Mouse (Mus musculus) ES-Bruce4 (cell line): Measurements from ENCODE around the gene Opa3. TPM values are rescaled to one million over a fixed set of nuclear protein-coding genes. Genes with fewer than 3 reads are reported as not detected.
A peak's percentile ranks its signal among the peaks of the same experiment; 100 is the strongest.

Experiments used
- H3K27ac ChIP-seq: 2 replicates; pipeline ENCODE4 v1.5.1; 2012; ENCODE audit warnings: low read length, inconsistent platforms; ENCODE audit not compliant: insufficient read depth
- H3K27me3 ChIP-seq: 2 replicates; pipeline ENCODE4 v1.6.1; 2012; ENCODE audit warnings: mild to moderate bottlenecking, low read length, inconsistent platforms; ENCODE audit not compliant: control insufficient read depth, poor library complexity, insufficient read depth, severe bottlenecking
- H3K36me3 ChIP-seq: 2 replicates; pipeline ENCODE4 v1.6.1; 2012; ENCODE audit warnings: inconsistent platforms, mild to moderate bottlenecking, low read length, moderate library complexity; ENCODE audit not compliant: control insufficient read depth, poor library complexity, insufficient read depth, severe bottlenecking
- H3K4me1 ChIP-seq: one replicate; pipeline ENCODE4 v1.8.1; 2011; ENCODE audit warnings: low read length; ENCODE audit not compliant: control insufficient read depth, insufficient read depth
- H3K4me3 ChIP-seq: 2 replicates; pipeline ENCODE4 v1.5.1; 2011; ENCODE audit warnings: low read depth, mild to moderate bottlenecking, low read length
- H3K9ac ChIP-seq: 2 replicates; pipeline ENCODE4 v1.6.1; 2012; ENCODE audit warnings: low read depth, mild to moderate bottlenecking, inconsistent platforms; ENCODE audit not compliant: poor library complexity, severe bottlenecking
- H3K9me3 ChIP-seq: replicated peaks from 2 replicates; pipeline ENCODE4 v1.6.1; 2012; ENCODE audit warnings: mild to moderate bottlenecking, low read length, inconsistent platforms; ENCODE audit not compliant: control insufficient read depth, poor library complexity, insufficient read depth, severe bottlenecking
- CTCF ChIP-seq: IDR thresholded peaks from one replicate; pipeline ENCODE4 v1.8.1; 2011; ENCODE audit warnings: low read depth, low read length
- EP300 ChIP-seq: IDR thresholded peaks from 2 replicates; pipeline ENCODE4 v1.6.1; 2011; ENCODE audit warnings: low read depth, low read length; ENCODE audit not compliant: insufficient read depth
- POLR2A ChIP-seq: IDR thresholded peaks from one replicate; pipeline ENCODE4 v1.8.1; 2011; ENCODE audit warnings: low read length; ENCODE audit not compliant: insufficient read depth
- polyA plus RNA-seq: library from polyadenylated mRNA; stranded (reverse); fragments of >200 nt; gene quantifications from 2 replicates; pipeline ENCODE4 v1.2.4, GENCODE M21; 2011; ENCODE audit warnings: low read depth; ENCODE audit not compliant: missing spikeins, insufficient read depth, insufficient read length

Opa3 gene
- polyA plus RNA-seq, 1 experiment: 22.3 TPM

DNA sequence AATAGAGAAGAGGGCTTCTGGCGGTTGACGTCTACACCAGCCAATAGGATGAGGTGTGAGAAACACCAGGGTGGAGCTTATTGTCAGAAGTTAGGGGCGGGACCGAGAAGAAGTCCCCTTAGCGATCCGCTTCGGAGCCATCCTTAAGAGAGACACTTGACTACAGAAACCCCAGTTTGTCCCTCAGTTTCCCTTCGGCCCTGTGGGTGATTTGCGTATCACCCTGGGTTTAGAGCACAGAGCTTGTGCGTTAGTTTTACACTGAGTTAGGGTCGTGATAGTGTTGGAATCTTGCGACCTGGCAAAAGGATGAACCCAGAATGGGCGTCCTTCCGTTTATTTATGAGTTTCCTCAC lies 637 bp downstream of the Opa3 start:
- H3K9ac ChIP-seq: peak overlapping the region; percentile 94
- H3K27me3 ChIP-seq: no peaks in the 10 kb centered on the region
- H3K4me1 ChIP-seq: no peaks in the 10 kb centered on the region
- H3K4me3 ChIP-seq: peak overlapping the region; percentile 97
- peak overlapping the region; percentile 39 for H3K27ac ChIP-seq
- no peak for TF ChIP-seq CTCF
- TF ChIP-seq POLR2A: peak; percentile 93
- no peak for TF ChIP-seq EP300
- H3K36me3 ChIP-seq: no peaks in the 10 kb centered on the region
- H3K9me3 ChIP-seq: no peaks in the 10 kb centered on the region

DNA sequence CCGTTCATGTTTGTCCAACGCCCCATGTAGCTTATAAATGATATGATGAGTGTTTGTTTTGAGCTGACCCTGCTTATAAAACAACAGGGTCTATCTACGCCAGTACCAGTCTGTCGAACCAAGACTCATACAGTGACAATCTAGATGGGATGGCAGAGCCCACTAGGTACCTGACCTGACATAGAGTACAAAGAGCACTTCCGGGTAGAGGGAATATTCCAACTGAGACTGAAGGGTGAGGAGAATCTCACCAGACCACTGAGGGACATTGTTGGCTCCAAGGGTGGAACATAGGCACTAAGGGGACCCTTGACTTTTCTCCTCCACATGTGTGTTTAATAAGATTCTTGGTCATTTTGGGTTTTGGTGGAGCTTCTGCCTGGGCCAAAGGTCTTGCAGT lies 1.3 kb downstream of the Opa3 start:
- Histone ChIP-seq H3K36me3 (no peaks in the 10 kb centered on the region), H3K9me3 (no peaks in the 10 kb centered on the region), H3K27ac (0 out of 2 replicates have a peak overlapping the region, but pooled peaks have one; percentile 39), H3K9ac (peak overlapping the region; percentile 94), H3K4me3 (peak overlapping the region; percentile 97; the same call in 1 of the 2 replicates), H3K4me1 (no peaks in the 10 kb centered on the region), H3K27me3 (no peaks in the 10 kb centered on the region)
- no peak for TF ChIP-seq EP300
- TF ChIP-seq POLR2A: no peak
- TF ChIP-seq CTCF: no peak

DNA sequence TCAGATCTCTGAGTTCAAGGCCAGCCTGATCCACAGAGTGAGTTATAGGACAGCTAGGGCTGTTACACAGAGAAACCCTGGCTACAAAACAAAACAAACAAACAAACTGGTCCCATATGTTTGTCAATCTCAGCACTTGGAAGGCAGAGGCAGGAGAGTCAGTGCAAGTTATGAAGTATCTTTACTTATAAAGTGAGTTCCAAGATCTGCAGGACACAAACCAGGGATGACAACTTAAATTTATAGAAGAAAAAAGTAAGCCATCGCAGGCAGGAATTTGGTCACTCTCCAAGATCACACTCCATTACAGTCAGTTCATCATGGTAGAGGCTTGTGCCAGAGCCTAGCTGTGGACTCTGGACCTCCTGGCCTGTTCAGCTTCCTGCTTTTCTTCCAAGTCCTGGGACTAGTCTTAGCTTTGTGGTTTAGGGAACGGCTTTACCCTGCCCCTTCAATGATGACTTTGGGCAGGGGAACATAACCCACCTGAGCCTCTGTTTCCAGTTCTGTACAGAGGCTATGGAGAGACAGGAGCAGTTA lies 2.0 kb downstream of the Opa3 start:
- Histone ChIP-seq H3K27ac (no peak overlapping the region), H3K4me1 (no peaks in the 10 kb centered on the region), H3K4me3 (no peak overlapping the region), H3K9ac (no peak overlapping the region), H3K27me3 (no peaks in the 10 kb centered on the region), H3K9me3 (no peaks in the 10 kb centered on the region), H3K36me3 (no peaks in the 10 kb centered on the region)
- TF ChIP-seq POLR2A: no peak
- TF ChIP-seq CTCF: no peak

DNA sequence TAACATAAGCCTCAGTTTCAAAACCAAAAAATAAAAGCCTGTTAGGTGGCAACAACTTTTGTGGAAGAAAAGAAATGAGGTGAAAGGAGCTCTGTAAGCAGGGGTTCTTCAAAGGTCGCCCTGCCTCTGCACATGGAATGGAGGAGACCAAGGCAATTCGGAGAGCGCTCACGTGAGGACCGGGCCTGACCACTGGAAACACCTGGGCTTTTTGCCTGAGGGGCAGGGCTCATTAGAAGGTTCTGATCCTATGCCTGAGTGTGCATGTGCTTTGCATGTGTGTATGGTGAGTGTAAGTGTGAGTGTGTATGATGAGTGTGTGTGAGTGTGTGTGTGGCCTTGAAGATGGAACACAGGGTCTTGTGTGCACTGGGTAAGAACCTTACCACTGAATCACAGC lies 2.8 kb downstream of the Opa3 start:
- no peak overlapping the region for H3K4me3 ChIP-seq
- TF ChIP-seq POLR2A (no peak), CTCF (no peak), EP300 (no peak)
- no peak overlapping the region for H3K27ac ChIP-seq
- H3K9me3 ChIP-seq: no peaks in the 10 kb centered on the region
- no peaks in the 10 kb centered on the region for H3K27me3 ChIP-seq
- H3K4me1 ChIP-seq: no peaks in the 10 kb centered on the region
- H3K36me3 ChIP-seq: no peaks in the 10 kb centered on the region
- no peak overlapping the region for H3K9ac ChIP-seq

DNA sequence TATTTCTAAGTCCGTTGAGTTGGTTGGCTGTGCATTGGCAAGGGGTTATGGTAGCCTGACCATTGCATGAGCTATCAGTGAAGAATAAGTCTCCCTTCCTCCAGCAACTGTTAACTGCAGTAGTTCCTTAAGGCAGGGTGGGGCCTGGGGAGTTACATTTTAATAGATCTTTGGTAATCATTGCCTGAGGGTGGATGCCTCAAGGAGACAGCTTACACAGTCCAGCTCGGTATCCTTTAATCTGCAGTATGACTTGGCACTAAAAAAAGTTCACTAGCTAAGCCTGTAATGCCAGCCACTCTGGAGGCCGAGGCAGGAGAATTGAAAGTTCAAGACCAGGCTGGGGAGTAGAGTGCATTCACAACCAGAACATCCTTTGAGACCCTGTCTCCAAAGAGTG lies 3.7 kb downstream of the Opa3 start:
- Histone ChIP-seq H3K9ac (no peak overlapping the region), H3K4me3 (no peak overlapping the region), H3K36me3 (no peaks in the 10 kb centered on the region), H3K27ac (no peak overlapping the region), H3K4me1 (no peaks in the 10 kb centered on the region), H3K27me3 (no peaks in the 10 kb centered on the region), H3K9me3 (no peaks in the 10 kb centered on the region)
- TF ChIP-seq POLR2A (no peak), EP300 (no peak), CTCF (no peak)

DNA sequence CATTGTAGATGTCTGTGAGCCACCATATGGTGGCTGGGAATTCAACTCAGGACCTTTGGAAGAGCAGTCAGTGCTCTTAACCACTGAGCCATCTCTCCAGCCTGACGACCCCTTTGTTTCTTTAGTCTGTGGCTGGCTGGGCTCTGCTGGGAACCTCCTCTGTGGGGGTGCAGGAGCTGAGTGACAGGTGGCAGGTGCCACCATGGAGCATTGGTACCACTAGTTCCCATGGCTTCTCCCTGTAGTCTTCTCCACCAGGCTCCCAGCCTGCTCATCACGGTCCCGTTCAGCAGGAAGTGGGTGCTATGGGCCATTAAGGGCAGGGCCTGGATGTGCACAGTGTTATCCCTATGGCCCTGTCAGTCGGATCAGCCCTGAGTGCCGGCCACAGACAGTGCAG lies 6.5 kb downstream of the Opa3 start:
- Histone ChIP-seq H3K27me3 (no peaks in the 10 kb centered on the region), H3K4me3 (no peak overlapping the region)
- TF ChIP-seq EP300 (no peak), POLR2A (no peak), CTCF (no peak)

More for the DNA sequence above, 6.5 kb downstream of the Opa3 start:
- Histone ChIP-seq H3K27ac (no peak overlapping the region), H3K36me3 (no peaks in the 10 kb centered on the region), H3K4me1 (no peaks in the 10 kb centered on the region), H3K9me3 (no peaks in the 10 kb centered on the region), H3K9ac (no peak overlapping the region)
